Mouse (Mus musculus) thymus, adult 2 months (tissue): ENCODE results near the gene Gm38392.

ENCODE experiments used
- CTCF ChIP-seq: fragments of 200-500 bp; IDR thresholded peaks from 2 replicates; pipeline ENCODE4 v1.5.1; 2012; ENCODE audit warnings: mild to moderate bottlenecking, control low read depth, low read length, moderate library complexity, borderline replicate concordance; ENCODE audit not compliant: control insufficient read depth, poor library complexity, insufficient read depth; ENCODE audit errors: extremely low read depth
- POLR2A ChIP-seq: fragments of 200-500 bp; IDR thresholded peaks from 2 replicates; pipeline ENCODE4 v1.6.1; 2012; ENCODE audit warnings: mild to moderate bottlenecking, low read length, control low read depth, moderate library complexity; ENCODE audit not compliant: control insufficient read depth, poor library complexity, insufficient read depth; ENCODE audit errors: extremely low read depth

GRCm38 (mm10) chr3:88238866-88239391 is 48.1 kb downstream of the Gm38392 start:
- TF ChIP-seq CTCF (no peak), POLR2A (no peak)
